Mouse (Mus musculus) thymus, postnatal 0 days (tissue): ENCODE results near the gene Col4a1. TPM values are rescaled to one million over a fixed set of nuclear protein-coding genes. Genes with fewer than 3 reads are reported as not detected.

Experiments
- DNase-seq: peaks from one replicate; pipeline ENCODE4 v3.0.0-alpha.2; 2015; ENCODE audit warnings: low spot score
- polyA plus RNA-seq: library from polyadenylated mRNA; unstranded; fragments of >200 nt; fragmentation: Nextera tagmentation; extraction: Ambion mirVana; gene quantifications from 2 replicates; pipeline ENCODE4 v1.2.1, GENCODE M21; 2015

The Col4a1 gene
- 56.0 and 57.0 TPM in 2 replicates for polyA plus RNA-seq

GRCm38 (mm10) chr8:11312349-11313175, at the start of gene Col4a1, which contains the start of gene Col4a2:
Gene Col4a1 (minus strand): TSS chr8:11312826.
Gene Col4a2 (plus strand): TSS chr8:11312805.
- DNase-seq, result no peak

- DNase-seq, result no peak
Observed at GRCm38 (mm10) chr8:11361546-11362277, 49.1 kb upstream of the Col4a1 start.

- no peak for DNase-seq
Observed at GRCm38 (mm10) chr8:11359846-11360245, 47.2 kb upstream of the Col4a1 start.

- no peak for DNase-seq
Observed at GRCm38 (mm10) chr8:11357921-11358436, 45.4 kb upstream of the Col4a1 start.

GRCm38 (mm10) chr8:11356776-11357175, 44.1 kb upstream of the Col4a1 start:
- no peak for DNase-seq

- no peak for DNase-seq
Observed at GRCm38 (mm10) chr8:11355900-11356299, 43.3 kb upstream of the Col4a1 start.

- no peak for DNase-seq
Observed at GRCm38 (mm10) chr8:11354800-11355451, 42.3 kb upstream of the Col4a1 start.

GRCm38 (mm10) chr8:11352514-11352913, 39.9 kb upstream of the Col4a1 start:
- no peak for DNase-seq

- DNase-seq, result no peak
Observed at GRCm38 (mm10) chr8:11351355-11351754, 38.7 kb upstream of the Col4a1 start.

- DNase-seq, result no peak
Observed at GRCm38 (mm10) chr8:11348622-11349021, 36.0 kb upstream of the Col4a1 start.

- DNase-seq, result no peak
Observed at GRCm38 (mm10) chr8:11347699-11348098, 35.1 kb upstream of the Col4a1 start.

GRCm38 (mm10) chr8:11346225-11346624, 33.6 kb upstream of the Col4a1 start:
- DNase-seq, result no peak

GRCm38 (mm10) chr8:11344459-11344858, 31.8 kb upstream of the Col4a1 start:
- DNase-seq, result no peak

GRCm38 (mm10) chr8:11341111-11341566, 28.5 kb upstream of the Col4a1 start:
- no peak for DNase-seq

- no peak for DNase-seq
Observed at GRCm38 (mm10) chr8:11340310-11341110, 27.9 kb upstream of the Col4a1 start.

GRCm38 (mm10) chr8:11338507-11338906, 25.9 kb upstream of the Col4a1 start:
- DNase-seq, result no peak

- DNase-seq, result no peak
Observed at GRCm38 (mm10) chr8:11337642-11338041, 25.0 kb upstream of the Col4a1 start.

- DNase-seq, result no peak
Observed at GRCm38 (mm10) chr8:11336346-11336745, 23.7 kb upstream of the Col4a1 start.

GRCm38 (mm10) chr8:11335238-11335637, 22.6 kb upstream of the Col4a1 start:
- DNase-seq, result no peak

- no peak for DNase-seq
Observed at GRCm38 (mm10) chr8:11334493-11334892, 21.9 kb upstream of the Col4a1 start.

GRCm38 (mm10) chr8:11333746-11334145, 21.1 kb upstream of the Col4a1 start:
- DNase-seq, result no peak
